Mouse (Mus musculus) embryonic fibroblast, embryonic 13.5 days (primary cell): ENCODE measurements around the gene D8Ertd738e.

Source experiments
- CTCF ChIP-seq: IDR thresholded peaks from 2 replicates; pipeline ENCODE4 v1.5.1; 2011; ENCODE audit warnings: mild to moderate bottlenecking, control low read depth, low read length, moderate library complexity, borderline replicate concordance; ENCODE audit not compliant: insufficient read depth
- POLR2A ChIP-seq: IDR thresholded peaks from 2 replicates; pipeline ENCODE4 v1.6.1; 2011; ENCODE audit warnings: low read depth, mild to moderate bottlenecking, control low read depth, low read length, moderate library complexity

- TF ChIP-seq POLR2A, result no peak
- no peak for TF ChIP-seq CTCF
Measured at GRCm38 (mm10) chr8:84218143-84218542, 31.4 kb downstream of the D8Ertd738e start.
